Mouse (Mus musculus): ENCODE measurements around the gene Luzp1. TPM values are rescaled to one million over a fixed set of nuclear protein-coding genes. Genes with fewer than 3 reads are reported as not detected.
A peak's percentile ranks its signal among the peaks of the same experiment; 100 is the strongest.

The Luzp1 gene
- 22.6 and 24.5 TPM in 2 replicates for total RNA-seq (2014; rRNA removed; ENCODE audit: low replicate concordance)
- 80.2 and 91.1 TPM in 2 replicates for polyA plus RNA-seq (2015; fragmentation: Nextera tagmentation; extraction: Ambion mirVana)

GRCm38 (mm10) chr4:136469371-136469903, at the start of gene Luzp1:
Gene Luzp1, plus strand, starts transcription at chr4:136469761.
- peak within 1 kb of the TSS; percentile 92 for H3K4me3 ChIP-seq (ENCODE audit: low read depth, low read length)
- H3K36me3 ChIP-seq (replicated peaks; ENCODE audit: control insufficient read depth, insufficient read depth, low read length) = no peaks in the 10 kb centered on the region
- ATAC-seq (ENCODE audit: insufficient read depth, low read depth) = peak; percentile 92
- H3K9ac ChIP-seq (replicated peaks; ENCODE audit: low read depth, low read length) = peak within 1 kb of the TSS; percentile 96
- H3K27ac ChIP-seq (ENCODE audit: low read depth) = peak within 1 kb of the TSS; percentile 98
- peaks cover 28% of the 10 kb centered on the region for H3K4me1 ChIP-seq (ENCODE audit: control insufficient read depth, insufficient read depth)
- peak within 1 kb of the TSS; percentile 69 for H3K4me2 ChIP-seq (ENCODE audit: low read depth, low read length)
- TF ChIP-seq EP300 (IDR thresholded peaks at IDR 0.05; ENCODE audit: low read depth) = no peak
- no peak for TF ChIP-seq CTCF (IDR thresholded peaks at IDR 0.05; ENCODE audit: low read depth)
- H3K27me3 ChIP-seq (ENCODE audit: control insufficient read depth, insufficient read depth, low read length) = no peaks in the 10 kb centered on the region
- DNase-seq (ENCODE audit: low spot score) = peak; percentile 91
- no peaks in the 10 kb centered on the region for H3K9me3 ChIP-seq (replicated peaks; ENCODE audit: control insufficient read depth, low read length)
- 2% methylated on average over 31 of the region's 36 CpGs for whole genome bisulfite sequencing

DNA sequence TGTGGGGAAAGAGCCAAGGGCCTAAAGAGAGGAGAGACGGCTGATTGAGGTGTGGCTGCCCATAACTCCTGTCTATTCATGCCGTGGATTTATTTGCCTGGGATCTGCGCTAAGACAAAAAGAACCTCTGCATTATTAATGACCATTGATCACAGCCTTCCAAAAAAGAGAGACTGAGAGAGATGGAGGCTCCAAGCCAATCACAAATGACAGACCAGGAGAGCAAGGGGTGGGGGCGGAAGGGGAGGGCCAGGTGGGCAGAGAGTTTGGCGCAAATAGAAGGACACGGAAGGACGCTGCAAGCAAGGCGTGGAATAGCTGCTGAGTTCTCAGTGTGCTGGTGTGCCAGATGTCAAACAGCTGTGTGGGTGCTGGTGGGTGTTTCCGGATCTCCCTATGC, 46.3 kb upstream of the Luzp1 start, which contains the start of gene Htr1d:
Gene Htr1d, plus strand, starts transcription at position 301 of the 400 bp plus-strand sequence.
- H3K4me2 ChIP-seq (ENCODE audit: low read depth, low read length) = peak within 1 kb of the TSS; percentile 76
- H3K36me3 ChIP-seq (replicated peaks; ENCODE audit: control insufficient read depth, insufficient read depth, low read length) = no peaks in the 10 kb centered on the region
- H3K27ac ChIP-seq (ENCODE audit: low read depth) = no peak within 1 kb of the TSS
- 76% methylated on average over 9 of the region's 9 CpGs for WGBS
- ATAC-seq (ENCODE audit: insufficient read depth, low read depth) = no peak
- H3K9ac ChIP-seq (replicated peaks; ENCODE audit: low read depth, low read length) = peak within 1 kb of the TSS; percentile 24; the same call in 1 of the 2 replicates
- no peak for DNase-seq (ENCODE audit: low spot score)
- peaks cover 59% of the 10 kb centered on the region for H3K27me3 ChIP-seq (ENCODE audit: control insufficient read depth, insufficient read depth, low read length)
- H3K9me3 ChIP-seq (replicated peaks; ENCODE audit: control insufficient read depth, low read length) = no peaks in the 10 kb centered on the region
- peaks cover 6% of the 10 kb centered on the region for H3K4me1 ChIP-seq (ENCODE audit: control insufficient read depth, insufficient read depth)
- peak within 1 kb of the TSS; percentile 51 for H3K4me3 ChIP-seq (ENCODE audit: low read depth, low read length)
- no peak for TF ChIP-seq CTCF (IDR thresholded peaks at IDR 0.05; ENCODE audit: low read depth)
- no peak for TF ChIP-seq EP300 (IDR thresholded peaks at IDR 0.05; ENCODE audit: low read depth)

- Histone ChIP-seq H3K4me2 (ENCODE audit: low read depth, low read length) (peak overlapping the region; percentile 76), H3K4me1 (ENCODE audit: control insufficient read depth, insufficient read depth) (peaks cover 6% of the 10 kb centered on the region), H3K9me3 (replicated peaks; ENCODE audit: control insufficient read depth, low read length) (no peaks in the 10 kb centered on the region), H3K4me3 (ENCODE audit: low read depth, low read length) (peak overlapping the region; percentile 51), H3K9ac (replicated peaks; ENCODE audit: low read depth, low read length) (peak overlapping the region; percentile 24; the same call in 1 of the 2 replicates), H3K27ac (ENCODE audit: low read depth) (no peak overlapping the region), H3K36me3 (replicated peaks; ENCODE audit: control insufficient read depth, insufficient read depth, low read length) (no peaks in the 10 kb centered on the region), H3K27me3 (ENCODE audit: control insufficient read depth, insufficient read depth, low read length) (peaks cover 49% of the 10 kb centered on the region)
- ATAC-seq (ENCODE audit: insufficient read depth, low read depth) (peak; percentile 49; the same call in 1 of the 2 replicates), DNase-seq (ENCODE audit: low spot score) (no peak)
- 2% methylated on average over 63 of the region's 70 CpGs for WGBS
- TF ChIP-seq CTCF (IDR thresholded peaks at IDR 0.05; ENCODE audit: low read depth) (no peak), EP300 (IDR thresholded peaks at IDR 0.05; ENCODE audit: low read depth) (no peak)
Observed at GRCm38 (mm10) chr4:136424120-136424999, 45.2 kb upstream of the Luzp1 start.

DNA sequence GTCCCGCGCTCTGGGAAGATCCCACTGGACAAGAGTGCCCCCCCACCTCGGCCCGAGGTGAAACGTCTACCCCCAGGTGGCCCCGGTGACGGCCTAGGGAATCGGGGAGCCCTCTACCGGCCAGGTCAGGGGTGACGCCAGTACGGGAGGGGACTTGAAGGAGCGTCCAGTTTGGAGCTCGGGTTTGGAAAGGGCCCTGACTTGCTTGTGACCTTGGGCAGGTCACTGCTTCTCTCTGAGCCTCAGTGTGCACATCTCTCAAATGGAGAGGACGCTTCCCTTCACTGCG, 44.6 kb upstream of the Luzp1 start:
- peak overlapping the region; percentile 76 for H3K4me2 ChIP-seq (ENCODE audit: low read depth, low read length)
- no peaks in the 10 kb centered on the region for H3K9me3 ChIP-seq (replicated peaks; ENCODE audit: control insufficient read depth, low read length)
- H3K36me3 ChIP-seq (replicated peaks; ENCODE audit: control insufficient read depth, insufficient read depth, low read length) = no peaks in the 10 kb centered on the region
- DNase-seq (ENCODE audit: low spot score) (no peak), ATAC-seq (ENCODE audit: insufficient read depth, low read depth) (no peak)
- H3K27ac ChIP-seq (ENCODE audit: low read depth) = no peak overlapping the region
- H3K4me3 ChIP-seq (ENCODE audit: low read depth, low read length) = peak overlapping the region; percentile 51
- 0 out of 2 replicates have a peak overlapping the region, but pooled peaks have one; percentile 24 for H3K9ac ChIP-seq (replicated peaks; ENCODE audit: low read depth, low read length)
- TF ChIP-seq EP300 (IDR thresholded peaks at IDR 0.05; ENCODE audit: low read depth) = no peak
- TF ChIP-seq CTCF (IDR thresholded peaks at IDR 0.05; ENCODE audit: low read depth) = peak; percentile 26; the same call in 1 of the 2 replicates
- H3K27me3 ChIP-seq (ENCODE audit: control insufficient read depth, insufficient read depth, low read length) = peaks cover 45% of the 10 kb centered on the region
- peaks cover 6% of the 10 kb centered on the region for H3K4me1 ChIP-seq (ENCODE audit: control insufficient read depth, insufficient read depth)
- WGBS = 3% methylated on average over 15 of the region's 15 CpGs

- no peak overlapping the region for H3K9ac ChIP-seq (replicated peaks; ENCODE audit: low read depth, low read length)
- H3K36me3 ChIP-seq (replicated peaks; ENCODE audit: control insufficient read depth, insufficient read depth, low read length) = no peaks in the 10 kb centered on the region
- H3K27ac ChIP-seq (ENCODE audit: low read depth) = no peak overlapping the region
- 46% methylated on average over 10 of the region's 11 CpGs for WGBS
- no peaks in the 10 kb centered on the region for H3K4me1 ChIP-seq (ENCODE audit: control insufficient read depth, insufficient read depth)
- DNase-seq (ENCODE audit: low spot score) (no peak), ATAC-seq (ENCODE audit: insufficient read depth, low read depth) (0 out of 2 replicates have a peak, but pooled peaks have one; percentile 24)
- TF ChIP-seq CTCF (IDR thresholded peaks at IDR 0.05; ENCODE audit: low read depth) = no peak
- no peak for TF ChIP-seq EP300 (IDR thresholded peaks at IDR 0.05; ENCODE audit: low read depth)
- no peak overlapping the region for H3K4me3 ChIP-seq (ENCODE audit: low read depth, low read length)
- no peaks in the 10 kb centered on the region for H3K9me3 ChIP-seq (replicated peaks; ENCODE audit: control insufficient read depth, low read length)
- H3K4me2 ChIP-seq (ENCODE audit: low read depth, low read length) = no peak overlapping the region
- peaks cover 5% of the 10 kb centered on the region for H3K27me3 ChIP-seq (ENCODE audit: control insufficient read depth, insufficient read depth, low read length)
Observed at GRCm38 (mm10) chr4:136430609-136431375, 38.8 kb upstream of the Luzp1 start.
